Mouse (Mus musculus) erythroblast, embryonic 14.5 days (primary cell): ENCODE measurements around the gene Osbpl6. TPM values are rescaled to one million over a fixed set of nuclear protein-coding genes. Genes with fewer than 3 reads are reported as not detected.

Experiments used
- H3K27me3 ChIP-seq: 2 replicates; pipeline ENCODE4 v1.6.1; 2012; ENCODE audit warnings: inconsistent platforms; ENCODE audit not compliant: control insufficient read depth
- H3K36me3 ChIP-seq: 2 replicates; pipeline ENCODE4 v1.6.1; 2012; ENCODE audit warnings: mild to moderate bottlenecking, inconsistent platforms; ENCODE audit not compliant: control insufficient read depth
- H3K4me1 ChIP-seq: 2 replicates; pipeline ENCODE4 v1.6.1; 2012; ENCODE audit warnings: inconsistent platforms; ENCODE audit not compliant: control insufficient read depth
- H3K4me3 ChIP-seq: replicated peaks from 2 replicates; pipeline ENCODE3; 2012; ENCODE audit warnings: moderate library complexity, mild to moderate bottlenecking, inconsistent platforms
- H3K9me3 ChIP-seq: 2 replicates; pipeline ENCODE4 v1.6.1; 2012; ENCODE audit warnings: low read length, inconsistent platforms, mixed read lengths; ENCODE audit not compliant: control insufficient read depth
- GATA1 ChIP-seq: IDR thresholded peaks from 2 replicates; pipeline ENCODE4 v1.6.1; 2012; ENCODE audit warnings: low read length, inconsistent platforms, mixed read lengths
- TAL1 ChIP-seq: IDR thresholded peaks from 3 replicates; pipeline ENCODE4 v1.6.1; 2012; ENCODE audit warnings: low read length, inconsistent platforms, mixed read lengths
- polyA plus RNA-seq: library from polyadenylated mRNA; stranded (reverse); fragments of >175 nt; gene quantifications from 2 replicates; pipeline ENCODE4 v1.2.3, GENCODE M21; 2012

Gene Osbpl6
- polyA plus RNA-seq: not detected in 2 replicates

DNA sequence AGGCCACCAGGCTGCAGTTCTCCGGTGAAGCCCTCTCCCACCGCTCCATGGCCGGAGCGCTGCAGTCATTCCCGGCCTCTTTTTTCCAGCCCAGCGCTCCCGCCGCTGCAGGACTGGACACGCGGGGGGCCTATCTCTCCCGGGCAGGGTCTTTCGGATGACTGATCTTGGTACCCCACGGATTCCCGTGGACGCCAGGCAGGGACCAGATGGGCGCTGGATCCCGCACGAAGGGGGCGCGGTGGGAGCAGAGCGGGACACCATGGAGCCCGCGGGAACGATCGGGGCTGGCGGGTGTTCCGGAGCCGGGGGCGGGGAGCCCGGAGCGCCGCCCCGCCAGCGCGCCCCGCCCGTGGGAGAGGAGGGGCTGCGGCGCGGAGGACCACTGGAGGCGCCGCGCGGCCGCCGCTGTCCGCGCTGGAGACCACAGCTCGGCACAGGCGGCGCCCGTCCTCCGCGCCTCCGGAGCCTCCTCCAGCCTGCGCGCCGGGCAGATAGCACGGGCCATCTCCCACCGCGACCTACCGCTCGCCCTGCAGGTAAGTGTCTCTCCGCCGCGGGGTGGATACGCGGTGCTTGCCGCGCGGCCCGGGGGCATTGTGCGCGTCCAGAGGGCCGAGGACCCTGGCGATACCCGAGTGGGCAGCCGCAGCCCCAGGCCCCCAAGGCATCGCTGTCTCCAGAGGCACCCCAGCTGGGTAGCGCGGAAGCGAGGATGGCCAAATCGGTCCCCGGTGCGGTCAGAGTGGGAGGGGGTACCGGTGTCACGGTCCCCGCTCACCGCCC is at the start of gene Osbpl6:
Gene Osbpl6, plus strand, starts transcription at position 358 of the 786 bp plus-strand sequence.
- peak within 1 kb of the TSS; percentile 54 for H3K4me3 ChIP-seq
- peaks cover 7% of the 10 kb centered on the region; the same call in 1 of the 2 replicates for H3K9me3 ChIP-seq
- H3K27me3 ChIP-seq: peaks cover 78% of the 10 kb centered on the region

DNA sequence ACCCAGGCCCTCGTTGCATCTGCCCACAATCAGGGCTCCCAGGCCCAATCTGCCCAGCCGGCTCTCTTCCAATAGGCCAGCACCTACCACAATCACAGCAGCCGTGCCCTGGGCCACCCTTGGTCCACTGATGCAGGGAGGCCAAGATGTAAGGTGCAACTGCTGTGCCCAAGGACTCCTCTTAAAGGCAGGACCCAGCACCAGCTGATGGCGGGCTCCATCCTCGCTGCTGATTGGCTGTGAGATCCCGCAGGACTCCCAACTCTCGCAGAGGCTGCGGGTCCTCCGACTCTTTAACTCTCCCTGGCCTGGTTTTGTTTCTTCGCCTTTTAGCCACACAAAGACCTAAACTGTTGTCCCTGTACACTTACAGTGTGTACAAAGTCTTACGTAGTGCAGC is 46.1 kb upstream of the Osbpl6 start, which contains the start of gene Cyct:
Gene Cyct, minus strand, starts transcription at position 225 of the 400 bp plus-strand sequence.
- Histone ChIP-seq H3K36me3 (no peaks in the 10 kb centered on the region), H3K9me3 (no peaks in the 10 kb centered on the region), H3K4me3 (no peak within 1 kb of the TSS), H3K4me1 (no peaks in the 10 kb centered on the region), H3K27me3 (no peaks in the 10 kb centered on the region)
- TF ChIP-seq GATA1 (no peak), TAL1 (no peak)

More for the DNA sequence above, at the start of gene Osbpl6:
- TF ChIP-seq GATA1 (no peak), TAL1 (no peak)
- Histone ChIP-seq H3K36me3 (no peaks in the 10 kb centered on the region), H3K4me1 (no peaks in the 10 kb centered on the region; the same call in 1 of the 2 replicates)

DNA sequence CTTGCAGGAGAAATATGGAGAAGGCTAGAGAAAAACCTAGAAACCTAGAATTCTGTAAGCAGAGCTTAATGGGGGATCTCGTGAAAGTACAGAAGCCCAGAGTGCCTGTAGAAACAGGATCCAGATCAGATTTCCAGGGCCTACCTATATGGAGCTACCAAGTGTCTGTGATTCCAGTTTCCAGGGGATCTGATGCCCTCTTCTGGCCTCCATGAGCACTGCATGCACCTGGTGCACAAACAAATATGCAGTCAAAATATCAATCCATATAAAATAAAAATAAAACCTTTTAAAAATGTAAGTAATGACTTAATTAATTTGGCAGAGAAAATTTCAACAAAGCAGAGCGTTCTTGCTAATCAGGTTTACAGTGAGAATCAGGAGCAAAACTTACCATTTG is 44.2 kb upstream of the Osbpl6 start:
- TF ChIP-seq TAL1 (no peak), GATA1 (no peak)
- no peaks in the 10 kb centered on the region for H3K9me3 ChIP-seq
- H3K27me3 ChIP-seq: no peaks in the 10 kb centered on the region
- H3K36me3 ChIP-seq: no peaks in the 10 kb centered on the region
- no peaks in the 10 kb centered on the region for H3K4me1 ChIP-seq
- H3K4me3 ChIP-seq: no peak overlapping the region

DNA sequence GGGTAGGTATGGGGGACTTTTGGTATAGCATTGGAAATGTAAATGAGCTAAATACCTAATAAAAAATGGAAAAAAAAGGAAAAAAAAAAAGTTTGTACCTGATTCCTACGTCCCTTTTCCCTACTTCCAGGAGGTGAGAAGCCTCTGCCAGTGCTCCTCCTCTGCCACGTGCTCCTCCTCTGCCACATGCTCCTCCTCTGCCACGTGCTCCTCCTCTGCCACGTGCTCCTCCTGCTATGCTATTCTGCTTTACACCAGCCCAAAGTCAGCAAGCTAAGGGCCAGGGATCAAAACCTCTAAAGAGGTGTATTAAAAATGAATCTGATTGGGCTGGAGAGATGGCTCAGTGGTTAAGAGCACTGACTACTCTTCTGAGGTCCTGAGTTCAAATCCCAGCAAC is 40.5 kb upstream of the Osbpl6 start:
- Histone ChIP-seq H3K9me3 (no peaks in the 10 kb centered on the region), H3K4me1 (peaks cover 22% of the 10 kb centered on the region), H3K4me3 (no peak overlapping the region), H3K27me3 (no peaks in the 10 kb centered on the region), H3K36me3 (no peaks in the 10 kb centered on the region)
- TF ChIP-seq GATA1 (no peak), TAL1 (no peak)

DNA sequence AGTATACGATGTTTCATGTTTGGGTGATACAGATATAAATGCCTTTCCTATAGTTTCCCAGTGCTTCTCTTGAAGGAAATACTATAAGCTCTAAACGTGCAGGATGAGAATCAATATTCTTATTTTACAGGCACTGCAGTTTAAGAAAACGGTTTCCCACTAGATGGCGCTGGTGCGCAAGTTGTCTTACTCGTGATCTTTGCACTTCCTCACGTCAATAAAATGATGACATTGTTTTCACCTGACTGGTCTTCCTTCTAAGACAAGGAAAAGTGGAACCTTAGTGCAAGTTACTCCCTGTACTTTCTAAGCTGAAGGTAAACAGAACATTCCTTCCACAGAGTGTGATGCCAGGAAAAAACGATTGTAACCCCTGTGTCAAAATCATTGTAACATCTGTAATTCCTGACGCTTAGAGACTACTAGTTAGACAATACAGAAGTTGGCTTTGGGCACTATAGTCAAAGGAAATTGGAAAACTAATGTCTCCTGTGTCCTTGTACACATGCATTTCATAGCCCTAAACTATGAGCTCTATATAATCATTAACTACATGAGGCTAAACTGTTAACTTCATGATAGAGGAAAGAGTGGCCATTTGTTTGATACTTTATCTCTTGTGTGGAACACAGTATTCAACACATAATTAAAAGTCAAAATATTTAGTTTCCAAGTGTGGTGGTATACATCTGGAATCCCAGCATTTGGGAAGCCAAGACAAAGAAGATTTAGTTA is 39.0 kb upstream of the Osbpl6 start:
- Histone ChIP-seq H3K9me3 (no peaks in the 10 kb centered on the region), H3K27me3 (no peaks in the 10 kb centered on the region), H3K4me1 (peaks cover 37% of the 10 kb centered on the region), H3K4me3 (no peak overlapping the region), H3K36me3 (peaks cover 9% of the 10 kb centered on the region)
- no peak for TF ChIP-seq GATA1
- TF ChIP-seq TAL1: no peak

DNA sequence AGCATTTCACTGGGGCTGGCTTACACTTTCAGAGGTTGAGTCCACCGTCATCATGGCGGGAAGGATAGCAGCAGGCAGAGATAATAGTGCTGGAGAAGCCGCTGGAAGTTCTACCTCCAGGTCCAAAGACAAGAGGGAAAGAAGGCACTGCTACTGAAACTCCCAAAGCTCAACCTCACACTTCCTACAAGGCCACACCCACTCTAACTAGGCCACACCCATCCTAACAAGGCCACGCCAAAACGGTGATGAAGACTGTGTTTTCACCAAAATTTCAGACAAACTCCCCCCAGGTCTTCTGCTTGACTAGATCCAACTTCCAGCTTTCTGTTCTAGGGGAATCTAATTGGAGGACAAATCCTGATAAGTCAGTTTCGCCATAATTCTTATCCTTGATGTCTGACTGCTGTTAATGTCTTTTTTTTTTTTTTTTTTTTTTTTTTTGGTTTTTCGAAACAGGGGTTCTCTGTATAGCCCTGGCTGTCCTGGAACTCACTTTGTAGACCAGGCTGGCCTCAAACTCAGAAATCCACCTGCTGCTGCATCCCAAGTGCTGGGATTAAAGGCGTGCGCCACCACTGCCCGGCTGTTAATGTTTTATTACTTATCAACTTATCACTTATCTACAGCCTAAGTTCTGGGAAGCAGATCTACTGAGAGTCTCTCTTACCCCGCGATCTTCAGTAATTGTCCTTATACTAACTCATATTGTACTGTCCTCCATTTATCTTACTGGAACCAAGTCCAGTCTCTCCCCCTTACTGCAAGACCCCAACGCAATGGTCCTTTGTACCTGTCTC is 37.2 kb upstream of the Osbpl6 start:
- Histone ChIP-seq H3K4me1 (peaks cover 41% of the 10 kb centered on the region), H3K36me3 (peaks cover 26% of the 10 kb centered on the region), H3K9me3 (no peaks in the 10 kb centered on the region), H3K4me3 (peak overlapping the region; percentile 97), H3K27me3 (no peaks in the 10 kb centered on the region)
- TF ChIP-seq GATA1: no peak
- no peak for TF ChIP-seq TAL1

DNA sequence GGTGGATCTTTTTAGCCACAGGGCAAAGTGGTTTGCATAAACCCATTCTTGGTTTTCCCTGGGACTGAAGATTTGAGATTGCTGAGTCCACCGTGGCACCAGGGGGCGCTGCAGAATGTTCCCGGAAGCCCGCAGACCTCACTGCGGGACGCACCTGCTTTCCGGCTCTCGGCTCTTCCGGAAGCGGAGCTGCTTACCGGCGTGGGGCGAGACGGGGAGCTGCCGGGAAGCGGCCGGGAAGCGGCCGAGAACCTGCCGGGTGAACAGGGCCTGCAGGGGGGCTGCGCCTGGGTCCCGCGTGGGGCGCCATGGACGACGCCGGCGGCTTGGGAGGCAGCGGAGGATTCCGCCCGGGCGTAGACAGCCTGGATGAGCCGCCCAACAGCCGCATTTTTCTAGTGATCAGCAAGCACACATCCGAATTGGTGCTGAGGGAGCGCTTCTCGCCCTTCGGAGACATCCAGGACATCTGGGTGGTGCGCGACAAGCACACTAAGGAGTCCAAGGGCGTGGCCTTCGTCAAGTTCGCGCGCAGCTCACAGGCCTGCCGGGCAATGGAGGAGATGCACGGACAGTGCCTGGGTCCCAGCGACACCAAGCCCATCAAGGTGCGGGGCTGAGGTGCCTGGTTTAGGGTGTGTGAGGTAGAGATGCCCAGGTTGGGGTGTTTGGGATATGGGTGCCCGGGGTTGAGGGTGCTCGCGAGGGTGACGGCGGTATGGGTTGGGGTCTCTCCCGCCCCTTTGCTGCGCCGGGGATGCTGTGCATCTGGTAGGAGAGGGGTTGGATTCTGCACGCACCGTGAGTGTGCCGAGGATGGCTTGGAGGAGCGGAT is 36.3 kb upstream of the Osbpl6 start, which contains the start of gene Rbm45:
Gene Rbm45, plus strand, starts transcription at position 164 of the 835 bp plus-strand sequence.
- H3K9me3 ChIP-seq: no peaks in the 10 kb centered on the region
- peaks cover 36% of the 10 kb centered on the region for H3K36me3 ChIP-seq
- H3K4me1 ChIP-seq: peaks cover 41% of the 10 kb centered on the region
- peak within 1 kb of the TSS; percentile 97 for H3K4me3 ChIP-seq
- no peak for TF ChIP-seq GATA1
- H3K27me3 ChIP-seq: no peaks in the 10 kb centered on the region

DNA sequence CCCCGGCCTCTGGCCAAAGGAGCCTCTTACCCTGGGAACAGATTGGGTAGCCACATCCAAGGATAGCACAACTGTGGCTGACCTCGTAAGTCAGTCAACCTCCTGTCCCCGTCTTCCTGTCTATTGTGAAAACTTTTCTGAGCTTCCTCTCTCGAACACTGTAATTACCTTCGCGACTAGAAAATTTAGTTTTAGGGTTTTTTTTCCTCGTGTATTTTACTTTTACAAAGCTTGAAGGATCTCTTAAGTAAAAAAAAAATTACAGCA is 35.7 kb upstream of the Osbpl6 start:
- no peak for TF ChIP-seq TAL1
- no peak for TF ChIP-seq GATA1
- H3K4me3 ChIP-seq: peak overlapping the region; percentile 97
- H3K36me3 ChIP-seq: peaks cover 41% of the 10 kb centered on the region
- H3K4me1 ChIP-seq: peaks cover 41% of the 10 kb centered on the region
- no peaks in the 10 kb centered on the region for H3K27me3 ChIP-seq
- H3K9me3 ChIP-seq: no peaks in the 10 kb centered on the region
